Mouse (Mus musculus): Measurements from ENCODE around the gene Ros1. TPM values are rescaled to one million over a fixed set of nuclear protein-coding genes. Genes with fewer than 3 reads are reported as not detected.

The Ros1 gene
- polyA plus RNA-seq, 1 experiment, result not detected

- TF ChIP-seq POLR2A (IDR thresholded peaks at IDR 0.05; ENCODE audit: borderline replicate concordance, low read depth, low read length) (no peak), CTCF (IDR thresholded peaks at IDR 0.05; ENCODE audit: low read depth, low read length) (no peak)
- Histone ChIP-seq H3K4me3 (ENCODE audit: insufficient read depth, low read length) (no peak overlapping the region), H3K27ac (ENCODE audit: insufficient read depth, low read depth, low read length) (no peak overlapping the region), H3K4me1 (ENCODE audit: control insufficient read depth, insufficient read depth, low read length) (no peaks in the 10 kb centered on the region)
Measured at GRCm38 (mm10) chr10:52072482-52072881, 122.6 kb downstream of the Ros1 start.

GRCm38 (mm10) chr10:52048287-52048686 lies 146.8 kb downstream of the Ros1 start:
- Histone ChIP-seq H3K4me1 (ENCODE audit: control insufficient read depth, insufficient read depth, low read length) (no peaks in the 10 kb centered on the region), H3K4me3 (ENCODE audit: insufficient read depth, low read length) (no peak overlapping the region), H3K27ac (ENCODE audit: insufficient read depth, low read depth, low read length) (no peak overlapping the region)
- TF ChIP-seq CTCF (IDR thresholded peaks at IDR 0.05; ENCODE audit: low read depth, low read length) (no peak), POLR2A (IDR thresholded peaks at IDR 0.05; ENCODE audit: borderline replicate concordance, low read depth, low read length) (no peak)

GRCm38 (mm10) chr10:52043086-52043485 lies 152.0 kb downstream of the Ros1 start:
- TF ChIP-seq CTCF (IDR thresholded peaks at IDR 0.05; ENCODE audit: low read depth, low read length), result no peak
- TF ChIP-seq POLR2A (IDR thresholded peaks at IDR 0.05; ENCODE audit: borderline replicate concordance, low read depth, low read length), result no peak
- Histone ChIP-seq H3K4me1 (ENCODE audit: control insufficient read depth, insufficient read depth, low read length) (no peaks in the 10 kb centered on the region), H3K27ac (ENCODE audit: insufficient read depth, low read depth, low read length) (no peak overlapping the region), H3K4me3 (ENCODE audit: insufficient read depth, low read length) (no peak overlapping the region)

DNA sequence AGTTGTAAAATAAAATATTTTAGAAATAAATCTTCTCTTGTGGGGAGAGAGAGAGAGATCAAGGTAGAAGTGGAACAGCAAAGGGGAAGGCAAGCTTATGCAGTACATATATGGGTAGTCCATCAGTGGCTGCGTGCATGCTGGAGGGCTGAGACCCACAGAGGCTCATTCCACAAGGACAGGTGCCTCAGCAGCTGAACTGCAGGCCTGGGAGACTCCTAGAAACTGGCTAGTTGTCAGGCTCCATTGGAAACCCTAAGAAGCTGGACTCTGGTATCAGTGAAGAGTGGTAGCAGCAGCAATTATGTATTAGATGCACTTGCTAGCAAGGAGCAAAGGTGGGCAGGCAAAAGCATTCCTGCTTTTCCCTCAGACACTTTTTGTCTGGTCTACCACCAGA lies 155.7 kb downstream of the Ros1 start:
- Histone ChIP-seq H3K4me3 (ENCODE audit: insufficient read depth, low read length) (no peak overlapping the region), H3K27ac (ENCODE audit: insufficient read depth, low read depth, low read length) (no peak overlapping the region), H3K4me1 (ENCODE audit: control insufficient read depth, insufficient read depth, low read length) (no peaks in the 10 kb centered on the region)
- TF ChIP-seq POLR2A (IDR thresholded peaks at IDR 0.05; ENCODE audit: borderline replicate concordance, low read depth, low read length) (no peak), CTCF (IDR thresholded peaks at IDR 0.05; ENCODE audit: low read depth, low read length) (no peak)

DNA sequence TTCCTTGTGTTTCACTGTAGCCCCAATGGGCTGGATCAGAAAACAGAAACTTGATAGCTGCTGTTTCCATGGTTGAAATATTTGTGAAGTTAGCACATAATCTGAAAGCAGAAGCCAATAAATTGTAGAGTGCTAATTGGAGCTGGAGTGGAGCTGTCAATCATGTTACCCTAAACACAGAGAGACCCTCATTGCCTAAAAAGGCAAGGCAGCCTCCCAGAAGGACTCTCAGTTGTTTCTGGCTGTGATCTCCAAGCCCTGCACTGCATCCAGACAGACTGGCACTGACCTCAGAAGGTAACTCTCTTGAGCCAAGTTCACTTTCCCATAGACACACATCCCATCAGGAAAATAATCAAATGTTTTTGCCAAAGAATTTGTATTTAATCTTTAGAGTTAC lies 161.3 kb downstream of the Ros1 start:
- H3K4me3 ChIP-seq (ENCODE audit: insufficient read depth, low read length), result no peak overlapping the region
- H3K4me1 ChIP-seq (ENCODE audit: control insufficient read depth, insufficient read depth, low read length), result no peaks in the 10 kb centered on the region
- TF ChIP-seq CTCF (IDR thresholded peaks at IDR 0.05; ENCODE audit: low read depth, low read length), result no peak
- no peak for TF ChIP-seq POLR2A (IDR thresholded peaks at IDR 0.05; ENCODE audit: borderline replicate concordance, low read depth, low read length)
- H3K27ac ChIP-seq (ENCODE audit: insufficient read depth, low read depth, low read length), result no peak overlapping the region

DNA sequence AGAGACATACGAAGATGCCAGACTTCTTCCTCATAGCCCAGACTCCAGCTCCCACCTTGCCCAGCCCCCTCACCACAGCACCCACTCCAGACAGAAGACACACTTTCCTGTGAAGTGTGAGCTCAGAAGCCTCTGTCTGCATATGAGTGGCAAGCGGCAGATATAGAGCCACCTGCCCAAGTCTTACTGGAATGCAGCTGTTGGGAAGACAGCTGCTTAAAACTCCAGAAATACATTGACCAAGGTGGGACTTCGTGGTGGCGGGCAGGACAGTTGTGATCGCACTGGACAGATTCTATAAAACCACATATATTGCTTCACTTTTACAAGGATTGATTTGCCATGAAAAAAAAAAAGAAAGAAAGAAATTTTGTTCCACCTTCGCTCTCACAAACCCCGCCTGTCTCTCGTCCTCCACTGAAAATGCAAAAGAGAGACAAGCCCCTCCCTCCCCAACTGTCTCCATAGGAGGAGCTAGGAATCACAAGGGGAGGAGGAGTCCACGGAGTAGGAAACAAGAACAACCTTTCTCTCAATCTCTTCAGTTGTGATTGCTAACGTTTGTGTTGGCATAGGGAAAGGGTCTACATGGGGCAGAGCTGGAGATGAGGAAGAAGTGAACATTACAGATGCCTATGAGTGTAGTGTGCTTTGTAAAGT lies 165.5 kb downstream of the Ros1 start:
- H3K4me1 ChIP-seq (ENCODE audit: control insufficient read depth, insufficient read depth, low read length), result no peaks in the 10 kb centered on the region

GRCm38 (mm10) chr10:52028561-52029370 lies 166.3 kb downstream of the Ros1 start:
- H3K4me1 ChIP-seq (ENCODE audit: control insufficient read depth, insufficient read depth, low read length), result no peaks in the 10 kb centered on the region
- H3K27ac ChIP-seq (ENCODE audit: insufficient read depth, low read depth, low read length), result no peak overlapping the region
- no peak overlapping the region for H3K4me3 ChIP-seq (ENCODE audit: insufficient read depth, low read length)
- TF ChIP-seq CTCF (IDR thresholded peaks at IDR 0.05; ENCODE audit: low read depth, low read length), result no peak
- no peak for TF ChIP-seq POLR2A (IDR thresholded peaks at IDR 0.05; ENCODE audit: borderline replicate concordance, low read depth, low read length)

More for the DNA sequence above, 165.5 kb downstream of the Ros1 start:
- no peak overlapping the region for H3K27ac ChIP-seq (ENCODE audit: insufficient read depth, low read depth, low read length)
- no peak for TF ChIP-seq POLR2A (IDR thresholded peaks at IDR 0.05; ENCODE audit: borderline replicate concordance, low read depth, low read length)
- no peak for TF ChIP-seq CTCF (IDR thresholded peaks at IDR 0.05; ENCODE audit: low read depth, low read length)
- no peak overlapping the region for H3K4me3 ChIP-seq (ENCODE audit: insufficient read depth, low read length)

DNA sequence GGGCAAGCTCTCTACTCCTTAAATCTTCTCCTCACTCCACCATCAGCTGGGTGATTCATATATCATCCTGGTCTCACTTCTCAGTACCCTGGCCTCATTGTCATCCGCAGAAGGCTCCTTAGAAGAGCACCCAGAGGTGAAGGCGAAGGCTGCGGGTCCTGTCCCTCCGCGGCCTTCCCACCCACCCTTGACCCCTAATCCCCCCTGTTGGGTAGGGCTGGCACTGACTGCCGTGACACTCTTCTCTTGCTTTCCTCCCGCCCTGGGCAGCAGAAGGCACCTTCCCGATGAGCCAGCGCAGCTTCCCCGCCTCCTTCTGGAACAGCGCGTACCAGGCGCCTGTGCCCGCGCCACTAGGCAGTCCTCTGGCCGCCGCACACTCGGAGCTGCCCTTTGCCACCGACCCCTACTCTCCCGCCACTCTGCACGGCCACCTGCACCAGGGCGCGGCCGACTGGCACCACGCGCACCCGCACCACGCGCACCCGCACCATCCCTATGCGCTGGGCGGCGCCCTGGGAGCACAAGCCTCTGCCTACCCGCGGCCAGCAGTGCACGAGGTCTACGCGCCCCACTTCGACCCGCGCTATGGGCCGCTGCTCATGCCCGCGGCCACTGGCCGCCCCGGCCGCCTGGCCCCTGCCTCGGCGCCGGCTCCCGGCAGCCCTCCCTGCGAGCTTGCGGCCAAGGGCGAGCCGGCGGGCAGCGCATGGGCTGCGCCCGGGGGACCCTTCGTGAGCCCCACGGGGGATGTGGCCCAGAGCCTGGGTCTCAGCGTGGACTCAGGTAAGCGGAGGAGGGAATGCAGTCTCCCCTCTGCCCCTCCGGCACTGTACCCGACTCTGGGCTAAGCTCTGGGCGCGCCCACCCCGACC lies 167.6 kb downstream of the Ros1 start:
- Histone ChIP-seq H3K27ac (ENCODE audit: insufficient read depth, low read depth, low read length) (no peak overlapping the region), H3K4me1 (ENCODE audit: control insufficient read depth, insufficient read depth, low read length) (no peaks in the 10 kb centered on the region), H3K4me3 (ENCODE audit: insufficient read depth, low read length) (no peak overlapping the region)
- TF ChIP-seq CTCF (IDR thresholded peaks at IDR 0.05; ENCODE audit: low read depth, low read length) (no peak), POLR2A (IDR thresholded peaks at IDR 0.05; ENCODE audit: borderline replicate concordance, low read depth, low read length) (no peak)

GRCm38 (mm10) chr10:52025821-52026220 lies 169.2 kb downstream of the Ros1 start:
- H3K4me1 ChIP-seq (ENCODE audit: control insufficient read depth, insufficient read depth, low read length), result no peaks in the 10 kb centered on the region
- TF ChIP-seq CTCF (IDR thresholded peaks at IDR 0.05; ENCODE audit: low read depth, low read length) (no peak), POLR2A (IDR thresholded peaks at IDR 0.05; ENCODE audit: borderline replicate concordance, low read depth, low read length) (no peak)
- no peak overlapping the region for H3K27ac ChIP-seq (ENCODE audit: insufficient read depth, low read depth, low read length)
- H3K4me3 ChIP-seq (ENCODE audit: insufficient read depth, low read length), result no peak overlapping the region

Data from bone marrow macrophage, adult 2 months (primary cell).